Mouse (Mus musculus): ENCODE data around the gene Med16. TPM values are rescaled to one million over a fixed set of nuclear protein-coding genes. Genes with fewer than 3 reads are reported as not detected.

The Med16 gene
- polyA plus RNA-seq (2012; rRNA removed), result 72.2 and 72.6 TPM in 2 replicates

DNA sequence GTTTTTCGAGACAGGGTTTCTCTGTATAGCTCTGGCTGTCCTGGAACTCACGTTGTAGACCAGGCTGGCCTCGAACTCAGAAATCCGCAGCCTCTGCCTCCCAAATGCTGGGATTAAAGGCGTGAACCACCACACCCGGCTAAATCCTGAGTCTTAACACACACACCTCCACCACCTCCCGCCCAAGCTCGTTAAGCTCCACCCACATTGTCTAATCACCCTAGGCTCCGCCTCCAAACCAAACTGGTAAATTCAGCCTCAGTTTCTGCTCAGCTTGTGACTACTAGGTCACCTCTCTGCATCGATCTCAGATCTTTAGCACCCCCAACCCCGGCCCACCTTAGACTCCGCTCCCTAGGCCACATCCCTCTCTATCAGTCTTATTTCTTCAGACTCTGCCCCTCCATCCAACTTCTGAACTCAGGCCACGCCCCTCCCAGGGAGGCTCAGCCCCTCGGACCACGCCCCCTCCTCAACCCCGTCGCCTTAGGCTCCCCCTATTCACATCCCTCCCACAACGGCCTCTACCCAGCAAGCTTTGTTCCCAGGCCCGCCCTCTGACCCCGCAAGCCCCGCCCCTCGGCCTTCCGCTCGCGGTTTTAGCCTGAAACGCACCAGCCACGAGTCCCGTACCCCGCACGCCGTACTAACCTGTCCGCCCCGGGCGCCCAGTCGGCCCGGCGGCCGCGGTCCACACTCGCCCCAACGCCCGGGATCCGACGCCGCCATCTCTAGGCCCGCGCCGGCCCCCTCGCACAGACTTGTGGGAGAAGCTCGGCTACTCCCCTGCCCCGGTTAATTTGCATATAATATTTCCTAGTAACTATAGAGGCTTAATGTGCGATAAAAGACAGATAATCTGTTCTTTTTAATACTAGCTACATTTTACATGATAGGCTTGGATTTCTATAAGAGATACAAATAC, at the start of gene Med16:
Med16 (minus strand) TSS at position 757 of the 925 bp plus-strand sequence.

DNA sequence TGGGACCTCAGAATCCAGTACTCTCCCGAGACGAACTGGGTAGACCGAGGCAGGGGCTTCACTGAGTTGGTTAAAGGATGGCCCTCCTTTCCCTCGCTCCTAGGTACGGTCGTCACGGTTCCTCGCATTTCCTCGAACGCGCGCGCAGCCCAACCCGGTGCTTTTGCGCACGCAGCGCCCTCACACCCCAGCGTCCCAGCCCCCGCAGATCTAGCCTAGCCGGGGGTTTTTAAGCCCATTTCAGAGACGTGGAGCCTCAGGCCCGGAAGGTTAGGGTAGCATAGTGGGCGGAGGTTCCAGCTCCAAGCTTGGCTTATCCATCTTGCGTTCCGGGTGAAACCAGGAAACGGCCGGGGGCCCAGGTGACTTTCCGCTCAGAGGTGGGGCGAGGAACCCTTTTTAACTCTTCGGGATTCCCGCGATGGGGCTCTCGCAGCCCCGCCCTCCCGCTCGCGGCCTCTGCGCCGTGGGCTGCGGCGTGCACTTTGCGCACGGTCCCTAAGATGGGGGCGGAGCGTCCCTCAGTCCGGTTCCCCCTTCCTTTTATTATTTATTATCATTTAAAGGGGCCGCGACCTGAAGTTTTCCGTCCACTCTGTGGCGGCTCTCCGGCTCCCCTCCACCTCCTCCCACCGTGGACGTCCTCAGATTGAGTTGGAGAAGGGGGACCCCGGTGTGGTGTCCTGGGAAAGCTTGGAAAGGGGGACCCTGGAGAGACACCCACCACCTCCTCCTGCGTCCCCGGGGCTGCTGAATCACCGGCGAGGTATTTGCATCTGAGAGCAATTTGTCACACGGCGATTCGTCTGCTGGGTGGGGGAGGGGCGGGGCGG, 18.0 kb upstream of the Med16 start, which contains the start of gene Arid3a:
Arid3a (plus strand) TSS at position 553 of the 833 bp plus-strand sequence.

DNA sequence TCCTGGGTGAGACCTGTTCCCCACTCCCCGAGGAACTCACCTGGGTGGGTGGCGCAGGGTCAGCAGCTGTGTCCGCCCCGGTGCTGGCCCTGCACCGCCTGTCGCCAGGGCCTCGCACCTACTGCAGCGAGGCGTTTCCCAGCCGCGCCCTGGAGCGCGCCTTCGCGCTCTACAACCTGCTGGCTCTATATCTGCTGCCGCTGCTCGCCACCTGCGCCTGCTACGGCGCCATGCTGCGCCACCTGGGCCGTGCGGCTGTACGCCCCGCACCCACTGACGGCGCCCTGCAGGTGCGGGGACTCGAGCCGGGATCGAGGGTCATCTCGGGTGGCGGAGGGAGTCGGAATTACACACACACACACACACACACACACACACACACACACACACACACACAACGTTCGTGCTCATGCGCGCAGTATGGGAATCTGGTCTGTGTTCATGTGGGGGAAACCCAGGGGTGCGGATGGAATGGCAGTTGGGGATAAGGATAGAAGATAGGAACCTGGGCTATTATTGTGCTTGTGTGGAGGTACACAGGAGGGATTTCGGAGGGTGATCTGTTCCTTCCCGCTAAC, 12.3 kb upstream of the Med16 start, which contains the start of gene R3hdm4:
R3hdm4 (minus strand) TSS at position 251 of the 578 bp plus-strand sequence.

DNA sequence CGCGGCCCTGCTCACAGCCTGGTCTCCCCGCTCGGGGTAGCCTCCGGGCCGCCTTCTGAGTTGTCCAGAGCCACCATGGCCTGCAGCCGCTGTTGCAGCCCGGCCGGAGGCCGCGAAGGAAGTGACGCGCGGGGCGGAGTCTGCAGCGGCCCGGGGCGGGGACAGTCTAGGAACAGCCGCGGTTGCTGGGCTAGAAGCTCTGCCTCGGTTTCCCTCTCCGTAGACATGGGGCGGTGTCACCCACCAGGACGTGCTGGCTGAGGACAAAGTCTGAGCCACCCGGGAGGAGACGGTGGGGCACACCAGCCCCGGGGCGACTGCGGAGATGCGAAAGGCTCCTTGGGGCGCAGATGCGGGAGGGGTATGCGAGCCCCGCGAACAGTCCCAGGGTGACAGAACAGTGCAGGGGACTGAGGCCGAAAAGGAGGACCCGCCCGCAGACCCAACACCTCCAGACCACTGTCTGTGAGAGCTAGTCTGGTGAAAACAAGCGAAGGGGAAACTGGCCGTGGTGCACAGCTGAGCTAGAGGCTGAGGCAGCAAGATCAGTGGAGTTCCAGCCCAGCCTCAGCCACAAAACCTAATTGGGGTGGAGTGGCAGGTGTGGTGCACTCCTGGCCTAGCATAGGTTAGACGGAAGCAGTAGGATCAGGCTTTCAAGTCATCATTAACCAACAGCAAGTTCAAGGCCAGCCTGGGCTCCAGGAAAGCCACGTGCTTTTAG, 8.2 kb upstream of the Med16 start, which contains the start of gene Kiss1r:
Kiss1r (plus strand) TSS at position 164 of the 724 bp plus-strand sequence.

DNA sequence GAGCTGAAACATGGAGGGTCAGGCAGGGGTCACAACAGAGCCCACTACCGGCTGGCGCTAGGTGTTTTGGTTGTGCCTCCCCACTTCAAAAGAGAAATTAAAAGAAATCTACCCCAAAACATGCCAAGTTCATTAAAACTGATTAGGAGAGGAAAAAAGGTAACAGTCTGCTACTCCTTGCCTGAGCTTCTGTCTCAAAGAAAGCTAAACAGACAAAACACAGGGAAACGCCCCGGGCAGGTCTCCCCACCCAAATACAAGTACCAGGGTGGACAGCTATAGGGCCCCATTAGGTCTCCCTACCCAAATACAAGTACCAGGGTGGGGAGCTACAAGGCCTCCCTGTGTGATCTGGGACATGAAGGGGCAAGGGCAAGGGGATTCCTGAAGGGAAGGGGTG, 1.8 kb upstream of the Med16 start, which contains the start of gene Gm26602:
Gm26602 (plus strand) TSS at position 301 of the 400 bp plus-strand sequence.

DNA sequence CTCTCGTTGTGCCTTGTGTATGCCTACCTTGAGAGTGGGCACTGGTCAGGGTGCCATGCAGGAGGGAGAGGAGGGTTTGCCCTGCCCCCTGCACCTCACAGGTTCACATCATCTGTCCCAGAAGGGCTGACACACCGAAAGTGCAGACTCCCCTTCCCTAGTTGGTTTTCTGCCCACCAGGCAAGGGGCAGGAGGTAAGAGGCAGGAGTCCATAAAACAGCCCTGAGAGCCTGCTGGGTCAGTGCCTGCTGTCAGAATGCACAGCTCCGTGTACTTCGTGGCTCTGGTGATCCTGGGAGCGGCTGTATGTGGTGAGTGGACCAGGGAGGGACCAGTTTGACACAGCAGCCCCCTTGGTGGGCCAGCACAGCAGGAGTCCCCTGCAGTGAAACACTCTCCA, 18.1 kb downstream of the Med16 start, which contains the start of gene Cfd:
Cfd (plus strand) TSS at position 184 of the 400 bp plus-strand sequence.

DNA sequence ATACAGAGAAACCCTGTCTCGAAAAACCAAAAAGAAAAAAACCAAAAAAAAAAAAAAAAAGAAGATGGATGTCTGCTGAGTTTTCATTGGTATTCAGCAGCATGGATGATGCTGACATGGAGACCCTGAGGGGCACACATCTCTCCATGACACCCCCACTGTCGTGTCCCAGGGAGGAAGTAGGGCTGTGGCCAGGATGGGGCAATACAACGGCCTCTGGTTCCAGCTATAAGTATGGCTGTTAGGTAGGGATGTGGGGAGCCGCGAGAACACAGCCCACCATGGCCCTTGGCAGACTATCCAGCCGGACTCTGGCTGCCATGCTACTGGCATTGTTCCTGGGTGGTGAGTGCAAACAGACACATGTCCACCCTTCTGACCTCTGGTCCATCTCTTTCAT, 22.7 kb downstream of the Med16 start, which contains the start of gene Elane:
Elane (plus strand) TSS at position 194 of the 400 bp plus-strand sequence.

DNA sequence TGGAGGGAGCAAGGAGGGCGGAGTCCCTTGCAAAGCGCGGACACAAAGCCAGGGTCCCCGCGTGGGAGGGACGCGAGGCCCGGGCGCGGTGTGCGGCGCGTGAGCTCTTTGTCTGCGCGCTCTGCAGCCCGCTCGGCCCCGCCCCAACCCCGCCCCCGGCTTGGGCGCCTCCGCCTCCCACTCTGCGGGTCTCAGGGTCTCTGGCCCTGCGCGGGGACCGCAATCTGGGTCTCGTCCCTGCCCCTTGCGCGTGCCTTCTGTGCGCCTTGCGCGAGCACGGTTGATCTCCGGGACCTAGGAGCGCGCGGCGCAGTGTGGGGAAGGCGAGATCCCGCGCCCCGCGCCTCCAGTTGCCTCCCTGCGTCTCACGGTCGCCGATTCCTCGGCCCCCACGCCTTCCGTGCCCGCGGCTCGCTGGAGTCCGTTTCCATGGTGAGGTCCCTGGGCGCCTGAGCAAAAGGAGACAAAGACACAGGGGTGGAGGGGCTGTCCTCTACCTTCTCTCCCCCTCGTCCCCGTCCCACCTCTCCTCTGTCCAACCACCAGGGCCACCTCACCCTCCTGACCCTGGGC, 34.3 kb downstream of the Med16 start, which contains the start of the genes Prtn3 and Plppr3:
Prtn3 (plus strand) TSS at position 187 of the 573 bp plus-strand sequence.
Plppr3 (minus strand) TSS at position 345 of the 573 bp plus-strand sequence.

DNA sequence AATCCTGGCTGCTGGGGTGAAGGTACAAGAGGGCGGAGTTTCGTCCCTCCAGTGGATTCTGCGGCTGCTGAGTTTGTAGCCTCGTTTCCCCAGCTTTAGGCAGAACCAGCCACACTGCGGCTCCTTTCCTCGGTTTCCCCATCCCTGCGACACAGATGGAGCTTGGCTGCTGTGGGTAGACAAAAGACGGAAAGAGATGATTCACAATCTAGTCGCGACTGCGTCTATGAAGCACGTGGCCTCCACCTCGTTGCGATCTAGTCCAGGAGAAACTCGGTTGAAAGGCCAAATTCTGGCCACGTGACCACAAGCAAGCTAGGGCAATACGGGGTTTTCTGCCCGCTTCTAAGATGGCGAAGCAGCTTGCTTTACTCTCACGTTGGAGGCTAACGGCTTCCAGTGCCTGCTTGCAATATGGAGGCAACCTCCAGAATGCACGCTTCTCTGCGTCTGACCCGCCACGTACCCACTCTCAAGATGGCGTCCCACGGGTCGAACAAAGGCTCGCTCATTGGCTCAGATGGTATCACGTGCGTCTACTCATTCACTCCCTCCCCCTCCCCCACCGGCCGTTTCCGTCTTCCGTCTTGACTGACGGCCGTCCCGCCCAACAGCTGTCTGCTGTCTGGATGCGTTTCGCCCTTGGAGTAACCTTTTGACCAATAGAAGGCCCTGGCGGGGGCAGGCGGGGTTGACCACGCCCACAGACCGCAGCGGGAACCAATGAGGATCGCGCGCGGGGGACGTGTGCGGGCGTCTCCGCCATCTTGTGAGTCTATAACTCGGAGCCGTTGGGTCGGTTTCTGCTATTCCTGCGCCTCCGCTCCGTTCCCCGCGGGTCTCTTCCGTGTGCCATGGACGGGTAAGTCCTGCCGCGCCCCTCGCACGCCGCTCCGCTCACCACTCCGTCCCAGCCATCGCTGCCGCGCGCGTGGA, 54.6 kb downstream of the Med16 start, which contains the start of gene Ptbp1:
Ptbp1 (plus strand) TSS at position 568 of the 936 bp plus-strand sequence.

Other genes starting within 250 kb of the Med16 start
- gene Madcam1, start 244.4 kb downstream of the Med16 start, polyA plus RNA-seq (2012; rRNA removed), result 0.74 and 1.9 TPM in 2 replicates
- gene Tpgs1, start 239.6 kb downstream of the Med16 start, polyA plus RNA-seq (2012; rRNA removed), result 71.9 and 73.4 TPM in 2 replicates
- gene Cdc34, start 226.7 kb downstream of the Med16 start, polyA plus RNA-seq (2012; rRNA removed), result 129 and 130 TPM in 2 replicates
- gene Gzmm, start 219.9 kb downstream of the Med16 start, polyA plus RNA-seq (2012; rRNA removed), result 1.2 and 1.8 TPM in 2 replicates
- gene Bsg, start 204.4 kb downstream of the Med16 start, polyA plus RNA-seq (2012; rRNA removed), result 479 and 560 TPM in 2 replicates
- 7.4 and 8.4 TPM in 2 replicates for gene Hcn2, start 192.3 kb downstream of the Med16 start, polyA plus RNA-seq (2012; rRNA removed)
- 63.8 and 70.7 TPM in 2 replicates for gene Polrmt, start 162.3 kb downstream of the Med16 start, polyA plus RNA-seq (2012; rRNA removed)
- 0.55 and 0.59 TPM in 2 replicates for gene Fgf22, start 153.8 kb downstream of the Med16 start, polyA plus RNA-seq (2012; rRNA removed)
- 151 and 157 TPM in 2 replicates for gene Rnf126, start 142.0 kb downstream of the Med16 start, polyA plus RNA-seq (2012; rRNA removed)
- gene Fstl3, start 131.7 kb downstream of the Med16 start, polyA plus RNA-seq (2012; rRNA removed), result 1.9 and 3.5 TPM in 2 replicates
- 0.10 and 0.13 TPM in 2 replicates for gene Prss57, start 118.0 kb downstream of the Med16 start, polyA plus RNA-seq (2012; rRNA removed)
- gene Palm, start 115.4 kb downstream of the Med16 start, polyA plus RNA-seq (2012; rRNA removed), result 138 and 149 TPM in 2 replicates
- gene Misp, start 87.9 kb downstream of the Med16 start, polyA plus RNA-seq (2012; rRNA removed), result 0.93 and 0.94 TPM in 2 replicates
- 210 and 249 TPM in 2 replicates for gene Ptbp1, start 54.5 kb downstream of the Med16 start, polyA plus RNA-seq (2012; rRNA removed)
- 14.8 and 17.6 TPM in 2 replicates for gene Prtn3, start 34.4 kb downstream of the Med16 start, polyA plus RNA-seq (2012; rRNA removed)
- gene Plppr3, start 34.3 kb downstream of the Med16 start, polyA plus RNA-seq (2012; rRNA removed), result 764 and 843 TPM in 2 replicates
- 0.29 and 0.48 TPM in 2 replicates for gene Elane, start 22.7 kb downstream of the Med16 start, polyA plus RNA-seq (2012; rRNA removed)
- 0.32 and 0.45 TPM in 2 replicates for gene Cfd, start 18.1 kb downstream of the Med16 start, polyA plus RNA-seq (2012; rRNA removed)
- gene Gm26602, start 1.9 kb upstream of the Med16 start, polyA plus RNA-seq (2012; rRNA removed), result not detected in 2 replicates
- 2.9 and 3.3 TPM in 2 replicates for gene Kiss1r, start 8.0 kb upstream of the Med16 start, polyA plus RNA-seq (2012; rRNA removed)
- 151 and 165 TPM in 2 replicates for gene R3hdm4, start 12.3 kb upstream of the Med16 start, polyA plus RNA-seq (2012; rRNA removed)
- 5.7 and 5.8 TPM in 2 replicates for gene Arid3a, start 18.1 kb upstream of the Med16 start, polyA plus RNA-seq (2012; rRNA removed)
- gene Wdr18, start 51.2 kb upstream of the Med16 start, polyA plus RNA-seq (2012; rRNA removed), result 56.8 and 61.0 TPM in 2 replicates
- 0.28 and 0.36 TPM in 2 replicates for gene Grin3b, start 61.8 kb upstream of the Med16 start, polyA plus RNA-seq (2012; rRNA removed)
- gene Tmem259, start 75.4 kb upstream of the Med16 start, polyA plus RNA-seq (2012; rRNA removed), result 232 and 237 TPM in 2 replicates
- gene Cnn2, start 79.7 kb upstream of the Med16 start, polyA plus RNA-seq (2012; rRNA removed), result 24.5 and 48.2 TPM in 2 replicates
- gene Abca7, start 87.6 kb upstream of the Med16 start, polyA plus RNA-seq (2012; rRNA removed), result 11.6 and 12.4 TPM in 2 replicates
- gene Arhgap45, start 107.7 kb upstream of the Med16 start, polyA plus RNA-seq (2012; rRNA removed), result 4.7 and 6.9 TPM in 2 replicates
- gene Polr2e, start 130.9 kb upstream of the Med16 start, polyA plus RNA-seq (2012; rRNA removed), result 262 and 267 TPM in 2 replicates
- gene Gpx4, start 138.2 kb upstream of the Med16 start, polyA plus RNA-seq (2012; rRNA removed), result 405 and 406 TPM in 2 replicates
- gene Sbno2, start 196.6 kb upstream of the Med16 start, polyA plus RNA-seq (2012; rRNA removed), result 28.9 and 30.5 TPM in 2 replicates
- gene Stk11, start 206.9 kb upstream of the Med16 start, polyA plus RNA-seq (2012; rRNA removed), result 122 and 127 TPM in 2 replicates
- gene Atp5d, start 229.7 kb upstream of the Med16 start, polyA plus RNA-seq (2012; rRNA removed), result 370 and 392 TPM in 2 replicates
- 141 and 148 TPM in 2 replicates for gene Cbarp, start 231.9 kb upstream of the Med16 start, polyA plus RNA-seq (2012; rRNA removed)
- 166 and 189 TPM in 2 replicates for gene Midn, start 239.3 kb upstream of the Med16 start, polyA plus RNA-seq (2012; rRNA removed)

Data from central nervous system, embryonic 14 days (tissue).